Mouse (Mus musculus) thymus, adult 18-20 months (tissue): ENCODE data around the gene Drd4.
A peak's percentile ranks its signal among the peaks of the same experiment; 100 is the strongest.

ENCODE experiments used
- DNase-seq, 2 experiments: peaks; one replicate each; pipeline ENCODE4 v3.0.0; 2022; ENCODE audit warnings: mixed read lengths in 2 of 2

Gene Drd4

DNA sequence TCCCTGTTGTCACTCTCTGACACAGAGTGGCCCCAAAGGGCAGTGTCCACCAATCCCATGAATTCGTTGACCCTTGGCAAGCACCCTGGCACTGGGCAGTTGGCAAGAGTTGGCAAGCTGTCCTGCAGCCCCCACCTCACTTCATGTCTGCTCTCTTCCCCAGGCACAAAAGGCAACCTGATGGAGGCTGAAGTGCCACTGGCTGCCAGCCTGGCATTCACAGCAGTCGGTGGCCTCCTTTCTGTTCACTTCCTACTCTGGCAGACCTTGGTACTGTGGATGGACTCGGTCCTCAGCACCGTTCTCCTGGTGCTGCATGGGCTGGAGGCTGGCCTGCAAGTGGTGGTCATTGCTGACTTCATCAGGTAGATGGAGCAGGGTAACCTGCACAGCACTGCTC lies 43.9 kb downstream of the Drd4 start:
- no peak for DNase-seq

- DNase-seq = no peak
Observed at GRCm38 (mm10) chr7:141336296-141336695, 44.5 kb downstream of the Drd4 start.

- peak in 1 of 2 experiments; percentile 3 for DNase-seq
Observed at GRCm38 (mm10) chr7:141337716-141338416, 46.1 kb downstream of the Drd4 start.

- DNase-seq = peak in 1 of 2 experiments; percentile 38
Observed at GRCm38 (mm10) chr7:141338576-141339131, 46.8 kb downstream of the Drd4 start, which contains the start of gene Eps8l2. Eps8l2 (plus strand) TSS chr7:141338880.

- DNase-seq = peak in 1 of 2 experiments; percentile 5
Observed at GRCm38 (mm10) chr7:141339215-141339920, 47.6 kb downstream of the Drd4 start.

- no peak for DNase-seq
Observed at GRCm38 (mm10) chr7:141340023-141340422, 48.2 kb downstream of the Drd4 start.

- no peak for DNase-seq
Observed at GRCm38 (mm10) chr7:141340476-141340875, 48.7 kb downstream of the Drd4 start.

GRCm38 (mm10) chr7:141341689-141342226 lies 50.0 kb downstream of the Drd4 start:
- DNase-seq = no peak

DNA sequence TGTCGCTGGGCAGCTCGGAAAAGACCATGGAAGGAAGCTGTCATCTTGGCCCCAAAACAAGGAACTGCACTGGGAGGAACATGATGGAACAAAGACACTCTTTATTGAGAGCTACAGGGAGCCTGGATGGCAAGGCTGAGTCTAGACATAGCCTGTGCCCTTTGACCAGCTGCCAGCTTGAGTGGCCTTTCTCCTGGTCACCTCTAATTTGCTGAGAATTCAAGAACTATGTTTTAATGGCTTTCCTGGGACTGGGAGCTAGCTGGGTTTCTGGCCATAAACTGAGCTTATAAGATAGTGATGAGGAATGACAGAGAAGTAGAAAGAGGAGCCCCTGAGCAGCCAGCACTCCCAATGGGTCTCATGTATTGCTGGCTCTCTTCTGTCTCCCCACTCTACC lies 51.4 kb downstream of the Drd4 start:
- DNase-seq = no peak

GRCm38 (mm10) chr7:141343696-141344095 lies 51.9 kb downstream of the Drd4 start:
- DNase-seq = no peak

- DNase-seq = no peak
Observed at GRCm38 (mm10) chr7:141344787-141345186, 53.0 kb downstream of the Drd4 start.
